Mouse (Mus musculus): ENCODE data around the gene Cat.

DNA sequence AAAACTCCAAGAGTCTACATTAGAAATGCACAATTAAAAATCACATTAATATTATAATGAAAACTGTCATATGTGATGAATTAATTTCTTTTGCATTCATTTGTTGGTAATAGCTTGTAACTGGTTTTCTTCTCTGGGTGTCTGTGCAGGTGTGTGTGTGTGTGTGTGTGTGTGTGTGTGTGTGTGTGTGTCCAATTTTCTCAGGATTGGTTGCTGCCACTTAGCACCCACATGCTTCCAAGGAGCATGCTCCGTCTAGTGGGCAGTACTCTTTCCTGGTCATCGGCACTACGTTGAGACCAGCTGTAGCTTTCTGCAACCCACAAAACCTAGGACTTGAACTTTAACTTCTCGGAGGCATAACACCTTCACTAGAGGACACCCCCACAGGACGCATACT is 27.9 kb downstream of the Cat start:
- TF ChIP-seq CTCF (IDR thresholded peaks at IDR 0.05; ENCODE audit: low read depth) (no peak), EP300 (IDR thresholded peaks at IDR 0.05; ENCODE audit: low read depth) (no peak)
